In the genomic region with DNA sequence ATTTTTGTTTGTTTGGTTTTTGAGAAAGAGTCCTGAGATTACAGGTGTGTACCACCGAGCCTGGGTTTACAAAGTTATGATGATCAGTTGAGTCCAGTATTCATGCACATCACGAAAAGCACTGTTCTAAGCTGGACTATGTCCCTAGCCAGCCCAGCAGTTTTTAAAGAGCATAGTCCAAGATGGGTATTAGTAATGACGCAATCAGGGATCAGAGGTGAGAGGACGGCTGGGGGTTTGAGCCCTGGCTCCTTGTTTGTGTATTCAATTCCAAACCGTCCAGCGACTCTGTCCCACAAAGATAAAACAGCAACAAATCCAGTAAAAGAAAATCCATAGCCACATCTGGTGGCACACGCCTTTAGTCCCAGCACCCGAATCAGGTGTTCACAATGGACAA, we compare ENCODE assay signal across 8 mouse cellular contexts. TPM values are rescaled to one million over a fixed set of nuclear protein-coding genes. Genes with fewer than 3 reads are reported as not detected.
A peak's percentile ranks its signal among the peaks of the same experiment; 100 is the strongest.
DNase-seq lines count a peak whose midpoint lies in the region; ATAC-seq and TF ChIP-seq lines count a peak whose summit lies in the region.

No protein-coding gene starts in this region.

- 74% methylated on average over 8 of the region's 8 CpGs for WGBS in heart, embryonic 12.5 days
- 66% methylated on average over 8 of the region's 8 CpGs for WGBS in intestine, embryonic 15.5 days
- WGBS in liver, embryonic 14.5 days (ENCODE audit: insufficient replicate concordance), result 48% methylated on average over 8 of the region's 8 CpGs

- TF ChIP-seq EP300 in liver, embryonic 14.5 days (IDR thresholded peaks at IDR 0.05; ENCODE audit: low read depth), result no peak

- H3K9ac ChIP-seq in heart, embryonic 12.5 days, result 0 out of 2 replicates have a peak overlapping the region, but pooled peaks have one; percentile 52
- H3K9ac ChIP-seq in intestine, embryonic 15.5 days, result no peak overlapping the region
- H3K9ac ChIP-seq in liver, embryonic 14.5 days (replicated peaks), result peak overlapping the region; percentile 77

- DNase-seq in heart, postnatal 36 days, result no peak
- DNase-seq in liver, embryonic 14.5 days (ENCODE audit: low read depth in 3 of 3, low spot score in 3 of 3), result no peak
- no peak for DNase-seq in retina, embryonic 14.5 days (ENCODE audit: low spot score)
- DNase-seq in right cerebral cortex, postnatal 4 days, result no peak
- DNase-seq in frontal cortex, postnatal 14 days (ENCODE audit: low spot score in 2 of 2), result no peak

- H3K4me3 ChIP-seq in heart, embryonic 12.5 days, result no peak overlapping the region
- H3K4me3 ChIP-seq in E14TG2a.4 (replicated peaks; ENCODE audit: low read length), result peak overlapping the region; percentile 76; the same call in 1 of the 2 replicates
- no peak overlapping the region for H3K4me3 ChIP-seq in intestine, embryonic 15.5 days (replicated peaks)
- no peak overlapping the region; a peak in 1 of 4 replicates for H3K4me3 ChIP-seq in liver, embryonic 14.5 days (ENCODE audit: insufficient read depth in 1 of 2, low read depth in 2 of 2, low read length in 2 of 2)

- peaks cover 18% of the 10 kb centered on the region for H3K36me3 ChIP-seq in heart, embryonic 12.5 days
- peaks cover 27% of the 10 kb centered on the region for H3K36me3 ChIP-seq in E14TG2a.4 (ENCODE audit: insufficient read depth, low read length)
- peaks cover 10% of the 10 kb centered on the region; the same call in 1 of the 2 replicates for H3K36me3 ChIP-seq in intestine, embryonic 15.5 days
- peaks cover 12% of the 10 kb centered on the region for H3K36me3 ChIP-seq in liver, embryonic 14.5 days (replicated peaks; ENCODE audit: control insufficient read depth, insufficient read depth, low read depth)

- no peak overlapping the region for H3K27ac ChIP-seq in heart, embryonic 12.5 days (ENCODE audit: poor library complexity, severe bottlenecking)
- H3K27ac ChIP-seq in intestine, embryonic 15.5 days, result peak overlapping the region; percentile 86; the same call in 1 of the 2 replicates
- no peak overlapping the region; the same call in 1 of the 2 replicates for H3K27ac ChIP-seq in liver, embryonic 14.5 days

- no peaks in the 10 kb centered on the region for H3K9me3 ChIP-seq in heart, embryonic 12.5 days (replicated peaks)
- H3K9me3 ChIP-seq in E14TG2a.4 (ENCODE audit: low read length), result no peaks in the 10 kb centered on the region
- no peaks in the 10 kb centered on the region for H3K9me3 ChIP-seq in intestine, embryonic 15.5 days
- no peaks in the 10 kb centered on the region for H3K9me3 ChIP-seq in liver, embryonic 14.5 days (ENCODE audit: control insufficient read depth, low read length)

- H3K4me2 ChIP-seq in heart, embryonic 12.5 days, result peak overlapping the region; percentile 69
- H3K4me2 ChIP-seq in intestine, embryonic 15.5 days (replicated peaks), result peak overlapping the region; percentile 55; the same call in 1 of the 2 replicates
- peak overlapping the region; percentile 83 for H3K4me2 ChIP-seq in liver, embryonic 14.5 days (ENCODE audit: low read depth)

- intact Hi-C loops in heart, postnatal 36 days (cut with DNase I), result loop anchor here (1.0 to 5.0 kb wide), 3 partner anchors 21 to 129 kb away; no protein-coding TSS in a partner anchor

- TF ChIP-seq CTCF in E14TG2a.4 (conservative IDR thresholded peaks at IDR 0.05; ENCODE audit: low read length), result no peak
- TF ChIP-seq CTCF in liver, embryonic 14.5 days (IDR thresholded peaks at IDR 0.05; ENCODE audit: low read depth), result no peak

- H3K4me1 ChIP-seq in heart, embryonic 12.5 days (replicated peaks), result peaks cover 23% of the 10 kb centered on the region
- peaks cover 49% of the 10 kb centered on the region for H3K4me1 ChIP-seq in E14TG2a.4 (replicated peaks; ENCODE audit: low read depth, low read length)
- H3K4me1 ChIP-seq in intestine, embryonic 15.5 days (replicated peaks), result peaks cover 18% of the 10 kb centered on the region
- H3K4me1 ChIP-seq in liver, embryonic 14.5 days (replicated peaks; ENCODE audit: control insufficient read depth in 2 of 2, insufficient read depth in 2 of 2, low read length in 1 of 2), result peaks cover 36 to 42% of the 10 kb centered on the region in 2 experiments

- no peak for ATAC-seq in heart, embryonic 12.5 days (ENCODE audit: insufficient number of reproducible peaks, low FRiP score)
- 0 out of 2 replicates have a peak, but pooled peaks have one; percentile 9 for ATAC-seq in intestine, embryonic 15.5 days
- no peak for ATAC-seq in liver, embryonic 14.5 days (ENCODE audit: insufficient read depth)

- H3K27me3 ChIP-seq in heart, embryonic 12.5 days (replicated peaks), result no peaks in the 10 kb centered on the region
- no peaks in the 10 kb centered on the region for H3K27me3 ChIP-seq in E14TG2a.4 (ENCODE audit: insufficient read depth, low read length)
- no peaks in the 10 kb centered on the region for H3K27me3 ChIP-seq in intestine, embryonic 15.5 days (replicated peaks)
- H3K27me3 ChIP-seq in liver, embryonic 14.5 days (ENCODE audit: control insufficient read depth, insufficient read depth, low read length), result no peaks in the 10 kb centered on the region

RNA-seq across cellular contexts. Expression of gene Wbp2, which starts 1.4 kb away (rescaled TPM):
- polyA plus RNA-seq in heart, embryonic 12.5 days (2016; fragmentation: Nextera tagmentation; extraction: Ambion mirVana), result 137 and 141 TPM in 2 replicates
- 100 to 1,000 TPM in 1 of 2 experiments, 10 to 100 TPM in 1; 97.0 to 106 TPM for total RNA-seq in heart, postnatal 36 days (2021)
- polyA plus RNA-seq in intestine, embryonic 15.5 days (2015; fragmentation: Nextera tagmentation; extraction: Ambion mirVana), result 93.5 and 98.1 TPM in 2 replicates
- polyA plus RNA-seq in liver, embryonic 14.5 days (2012; rRNA removed), result 46.2 and 57.4 TPM in 2 replicates
- polyA plus RNA-seq in liver, embryonic 14.5 days (2014; fragmentation: Nextera tagmentation; extraction: Ambion mirVana), result 74.5 and 87.6 TPM in 2 replicates

RNA-seq across cellular contexts. Expression of gene Unc13d, which starts 10.4 kb away (rescaled TPM):
- polyA plus RNA-seq in heart, embryonic 12.5 days (2016; fragmentation: Nextera tagmentation; extraction: Ambion mirVana), result 2.2 and 2.5 TPM in 2 replicates
- total RNA-seq in heart, postnatal 36 days (2021), result under 1 TPM; 0.41 to 0.42 TPM
- 4.2 and 5.2 TPM in 2 replicates for polyA plus RNA-seq in intestine, embryonic 15.5 days (2015; fragmentation: Nextera tagmentation; extraction: Ambion mirVana)
- 18.7 and 19.6 TPM in 2 replicates for polyA plus RNA-seq in liver, embryonic 14.5 days (2012; rRNA removed)
- 14.9 and 16.8 TPM in 2 replicates for polyA plus RNA-seq in liver, embryonic 14.5 days (2014; fragmentation: Nextera tagmentation; extraction: Ambion mirVana)

RNA-seq across cellular contexts. Expression of gene Trim47, which starts 38.8 kb away (rescaled TPM):
- polyA plus RNA-seq in heart, embryonic 12.5 days (2016; fragmentation: Nextera tagmentation; extraction: Ambion mirVana), result 54.8 and 58.2 TPM in 2 replicates
- total RNA-seq in heart, postnatal 36 days (2021), result 10 to 100 TPM; 25.2 to 34.2 TPM
- 18.0 and 20.9 TPM in 2 replicates for polyA plus RNA-seq in intestine, embryonic 15.5 days (2015; fragmentation: Nextera tagmentation; extraction: Ambion mirVana)
- polyA plus RNA-seq in liver, embryonic 14.5 days (2012; rRNA removed), result 1.8 and 2.0 TPM in 2 replicates
- polyA plus RNA-seq in liver, embryonic 14.5 days (2014; fragmentation: Nextera tagmentation; extraction: Ambion mirVana), result 2.2 and 3.2 TPM in 2 replicates

RNA-seq across cellular contexts. Expression of gene Trim65, which starts 42.7 kb away (rescaled TPM):
- 4.7 and 4.9 TPM in 2 replicates for polyA plus RNA-seq in heart, embryonic 12.5 days (2016; fragmentation: Nextera tagmentation; extraction: Ambion mirVana)
- total RNA-seq in heart, postnatal 36 days (2021), result 1 to 10 TPM; 7.4 to 7.6 TPM
- 6.4 and 7.1 TPM in 2 replicates for polyA plus RNA-seq in intestine, embryonic 15.5 days (2015; fragmentation: Nextera tagmentation; extraction: Ambion mirVana)
- 1.4 and 1.5 TPM in 2 replicates for polyA plus RNA-seq in liver, embryonic 14.5 days (2012; rRNA removed)
- 0.83 and 0.97 TPM in 2 replicates for polyA plus RNA-seq in liver, embryonic 14.5 days (2014; fragmentation: Nextera tagmentation; extraction: Ambion mirVana)

RNA-seq across cellular contexts. Expression of gene Mrpl38, which starts 50.5 kb away (rescaled TPM):
- 85.0 and 89.1 TPM in 2 replicates for polyA plus RNA-seq in heart, embryonic 12.5 days (2016; fragmentation: Nextera tagmentation; extraction: Ambion mirVana)
- 10 to 100 TPM; 62.9 to 63.4 TPM for total RNA-seq in heart, postnatal 36 days (2021)
- polyA plus RNA-seq in intestine, embryonic 15.5 days (2015; fragmentation: Nextera tagmentation; extraction: Ambion mirVana), result 107 and 109 TPM in 2 replicates
- 17.5 and 24.8 TPM in 2 replicates for polyA plus RNA-seq in liver, embryonic 14.5 days (2012; rRNA removed)
- polyA plus RNA-seq in liver, embryonic 14.5 days (2014; fragmentation: Nextera tagmentation; extraction: Ambion mirVana), result 39.5 and 49.2 TPM in 2 replicates
